Mouse (Mus musculus): Measurements from ENCODE around the gene Nckap1l.

DNA sequence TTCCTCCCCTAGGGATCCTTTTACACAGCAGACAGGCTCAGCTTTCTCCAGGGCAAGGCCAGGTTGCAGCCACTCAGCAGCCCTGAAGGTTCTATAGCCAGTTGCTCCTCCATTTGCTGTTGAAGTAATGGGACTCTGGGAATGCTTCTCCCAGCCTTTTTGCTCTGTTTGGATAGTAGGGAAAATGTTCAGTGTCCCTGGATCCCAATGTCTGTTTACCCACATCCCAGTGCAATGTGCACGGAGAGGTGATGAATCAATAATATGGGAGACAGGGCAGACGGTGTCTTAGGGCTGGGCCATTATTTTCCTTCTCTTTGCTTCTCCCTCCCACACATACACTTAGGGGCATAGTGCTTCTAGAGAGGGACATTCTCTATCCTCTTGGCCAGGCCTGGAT, 85.7 kb downstream of the Nckap1l start:
- TF ChIP-seq EP300 (IDR thresholded peaks at IDR 0.05; ENCODE audit: low read depth in 1 of 2, low read length in 2 of 2) (no peak), ZNF384 (IDR thresholded peaks at IDR 0.05; ENCODE audit: low read depth, low read length) (no peak), HCFC1 (IDR thresholded peaks at IDR 0.05; ENCODE audit: low read depth, low read length) (no peak), MXI1 (IDR thresholded peaks at IDR 0.05; ENCODE audit: low read depth, low read length) (no peak), MAX (IDR thresholded peaks at IDR 0.05; ENCODE audit: low read length) (no peak), GATA1 (IDR thresholded peaks at IDR 0.05; ENCODE audit: low read depth, low read length) (no peak)

Measured in MEL (cell line).